In genomic region chr10:25219220-25219628, GRCm38 (mm10) we compare ENCODE assay signal across 8 mouse cellular contexts.
DNase-seq lines count a peak whose midpoint lies in the region; ATAC-seq and TF ChIP-seq lines count a peak whose summit lies in the region.

No protein-coding gene starts in this region.

- ATAC-seq in intestine, embryonic 14.5 days (replicated peaks; ENCODE audit: low FRiP score, low TSS enrichment, low read depth) = 0 out of 2 replicates have a peak, but pooled peaks have one; percentile 64
- ATAC-seq in limb, embryonic 14.5 days (ENCODE audit: low FRiP score, low read depth) = peak; percentile 57; the same call in 1 of the 2 replicates
- no peak for ATAC-seq in neural tube, embryonic 11.5 days (ENCODE audit: insufficient read depth, low FRiP score, low TSS enrichment)

- no peak overlapping the region for H3K4me2 ChIP-seq in intestine, embryonic 14.5 days (ENCODE audit: low read length)
- no peak overlapping the region for H3K4me2 ChIP-seq in limb, embryonic 14.5 days (replicated peaks; ENCODE audit: low read depth, low read length, severe bottlenecking)
- H3K4me2 ChIP-seq in neural tube, embryonic 11.5 days (ENCODE audit: low read depth) = peak overlapping the region; percentile 15; the same call in 1 of the 2 replicates

- WGBS in intestine, embryonic 14.5 days = 24% methylated on average over 7 of the region's 7 CpGs
- WGBS in limb, embryonic 14.5 days = 26% methylated on average over 7 of the region's 7 CpGs
- 19% methylated on average over 7 of the region's 7 CpGs for WGBS in neural tube, embryonic 11.5 days

- DNase-seq in urinary bladder, postnatal 14 days (ENCODE audit: low spot score) = peak; percentile 68
- DNase-seq in urinary bladder, postnatal 10 days (ENCODE audit: low spot score) = no peak
- peak; percentile 86 for DNase-seq in cerebellum, adult 9-10 months
- DNase-seq in forelimb bud, embryonic 11.5 days (ENCODE audit: low read depth, low spot score) = peak; percentile 69
- peak; percentile 84 for DNase-seq in intestine, embryonic 14.5 days (ENCODE audit: low spot score)
- DNase-seq in limb, embryonic 14.5 days (ENCODE audit: low spot score) = peak; percentile 78
- peak; percentile 78 for DNase-seq in neural tube, embryonic 11.5 days (ENCODE audit: low spot score)
- DNase-seq in thymus, postnatal 0 days (ENCODE audit: low spot score) = peak; percentile 46

- H3K9ac ChIP-seq in intestine, embryonic 14.5 days (ENCODE audit: low read length) = no peak overlapping the region
- no peak overlapping the region for H3K9ac ChIP-seq in limb, embryonic 14.5 days (ENCODE audit: low read depth, low read length, severe bottlenecking)
- H3K9ac ChIP-seq in neural tube, embryonic 11.5 days (ENCODE audit: low read length) = no peak overlapping the region

- no peak overlapping the region for H3K27ac ChIP-seq in intestine, embryonic 14.5 days (ENCODE audit: low read depth)
- no peak overlapping the region for H3K27ac ChIP-seq in limb, embryonic 14.5 days (replicated peaks; ENCODE audit: low read depth, low read length)
- no peak overlapping the region for H3K27ac ChIP-seq in neural tube, embryonic 11.5 days (ENCODE audit: low read depth, low read length)

- no peaks in the 10 kb centered on the region for H3K27me3 ChIP-seq in intestine, embryonic 14.5 days (replicated peaks; ENCODE audit: control insufficient read depth, insufficient read depth, low read length)
- H3K27me3 ChIP-seq in limb, embryonic 14.5 days (ENCODE audit: control insufficient read depth, insufficient read depth, low read length) = no peaks in the 10 kb centered on the region
- no peaks in the 10 kb centered on the region for H3K27me3 ChIP-seq in neural tube, embryonic 11.5 days (ENCODE audit: control insufficient read depth, insufficient read depth, low read length)

- TF ChIP-seq POLR2A in limb, embryonic 14.5 days (IDR thresholded peaks at IDR 0.05; ENCODE audit: borderline replicate concordance, extremely low read depth, insufficient read depth, insufficient read length) = no peak

- no peaks in the 10 kb centered on the region for H3K9me3 ChIP-seq in intestine, embryonic 14.5 days (ENCODE audit: control insufficient read depth, low read length)
- no peaks in the 10 kb centered on the region for H3K9me3 ChIP-seq in limb, embryonic 14.5 days (ENCODE audit: control insufficient read depth, low read length)
- no peaks in the 10 kb centered on the region for H3K9me3 ChIP-seq in neural tube, embryonic 11.5 days (ENCODE audit: control insufficient read depth, low read length)

- no peaks in the 10 kb centered on the region for H3K4me1 ChIP-seq in intestine, embryonic 14.5 days (replicated peaks; ENCODE audit: control insufficient read depth, insufficient read depth, low read length)
- no peaks in the 10 kb centered on the region for H3K4me1 ChIP-seq in limb, embryonic 14.5 days (ENCODE audit: control insufficient read depth, insufficient read depth, low read length)
- no peaks in the 10 kb centered on the region for H3K4me1 ChIP-seq in neural tube, embryonic 11.5 days (ENCODE audit: control insufficient read depth, insufficient read depth, low read length)

- no peaks in the 10 kb centered on the region for H3K36me3 ChIP-seq in intestine, embryonic 14.5 days (ENCODE audit: control insufficient read depth, insufficient read depth, low read length)
- no peaks in the 10 kb centered on the region for H3K36me3 ChIP-seq in limb, embryonic 14.5 days (ENCODE audit: control insufficient read depth, insufficient read depth, low read length)
- no peaks in the 10 kb centered on the region for H3K36me3 ChIP-seq in neural tube, embryonic 11.5 days (ENCODE audit: control insufficient read depth, insufficient read depth, low read length)

- no peak overlapping the region for H3K4me3 ChIP-seq in intestine, embryonic 14.5 days (ENCODE audit: low read depth, low read length)
- no peak overlapping the region for H3K4me3 ChIP-seq in limb, embryonic 14.5 days (replicated peaks; ENCODE audit: low read length)
- no peak overlapping the region for H3K4me3 ChIP-seq in neural tube, embryonic 11.5 days (ENCODE audit: low read depth, low read length)
